Mouse (Mus musculus) olfactory bulb, adult 2 months (tissue): ENCODE measurements around the gene Kcna10.

Source experiments
- CTCF ChIP-seq: fragments of 200-500 bp; IDR thresholded peaks from 2 replicates; pipeline ENCODE4 v1.5.1; 2012; ENCODE audit warnings: low read depth, mild to moderate bottlenecking, low read length, moderate library complexity; ENCODE audit not compliant: insufficient read depth
- POLR2A ChIP-seq: fragments of 200-500 bp; IDR thresholded peaks from 2 replicates; pipeline ENCODE4 v1.6.1; 2012; ENCODE audit warnings: mild to moderate bottlenecking, low read depth, low read length, moderate library complexity; ENCODE audit not compliant: insufficient read depth

- TF ChIP-seq CTCF: no peak
- TF ChIP-seq POLR2A: no peak
These were observed 23.1 kb downstream of the Kcna10 start for GRCm38 (mm10) chr3:107205994-107206393.
